Mouse (Mus musculus) lung, embryonic 15.5 days (tissue): ENCODE measurements at regions not wholly inside any gene's neighbourhood (a gene's known extent, or its start where the extent isn't known, plus 50 kb on each side); places are given as distances from the start of the nearest gene placed in this dataset.
A peak's percentile ranks its signal among the peaks of the same experiment; 100 is the strongest.
"Not testable (repeated sequence)": the region's sequence is repeated elsewhere in the genome, so short reads cannot be mapped to it uniquely, and the experiment has no call there.

Experiments used
- ATAC-seq: fragments of 200-750 bp; cut with Nextera tagmentation; 2 replicates; pipeline ENCODE4 v1.8.0; 2017; ENCODE audit warnings: moderate number of reproducible peaks, borderline replicate concordance; ENCODE audit not compliant: low FRiP score, low TSS enrichment; ENCODE audit errors: extremely low read depth
- H3K27ac ChIP-seq: fragments of 300-500 bp; sonication (generic); 2 replicates; pipeline ENCODE4 v1.5.1; 2015; ENCODE audit warnings: moderate library complexity, mild to moderate bottlenecking, inconsistent platforms
- H3K27me3 ChIP-seq: fragments of 300-500 bp; sonication (generic); 2 replicates; pipeline ENCODE4 v1.6.1; 2015; ENCODE audit warnings: inconsistent platforms
- H3K36me3 ChIP-seq: fragments of 300-500 bp; sonication (generic); 2 replicates; pipeline ENCODE4 v1.6.1; 2015; ENCODE audit warnings: inconsistent platforms
- H3K4me1 ChIP-seq: fragments of 300-500 bp; sonication (generic); 2 replicates; pipeline ENCODE4 v1.6.1; 2015; ENCODE audit warnings: inconsistent platforms
- H3K4me2 ChIP-seq: fragments of 300-500 bp; sonication (generic); 2 replicates; pipeline ENCODE4 v1.6.1; 2015; ENCODE audit warnings: inconsistent platforms, mild to moderate bottlenecking, moderate library complexity
- H3K4me3 ChIP-seq: fragments of 300-500 bp; sonication (generic); 2 replicates; pipeline ENCODE4 v1.5.1; 2015; ENCODE audit warnings: mild to moderate bottlenecking, inconsistent platforms
- H3K9ac ChIP-seq: fragments of 300-500 bp; sonication (generic); 2 replicates; pipeline ENCODE4 v1.6.1; 2015; ENCODE audit warnings: inconsistent platforms
- H3K9me3 ChIP-seq: fragments of 300-500 bp; sonication (generic); 2 replicates; pipeline ENCODE4 v1.6.1; 2016; ENCODE audit warnings: inconsistent platforms
- WGBS: fragments of 180-500 bp; shearing (Covaris S2); methylation state at CpG from one replicate; pipeline ENCODE4 v1.1.7; 2015; 5-methylcytosine and 5-hydroxymethylcytosine counted together

GRCm38 (mm10) chr12:113411113-113411512 is 78.2 kb upstream of the Adam6b start:
- ATAC-seq = no peak
- 76% methylated on average over 5 of the region's 5 CpGs for WGBS

GRCm38 (mm10) chr12:113413996-113414395 is 75.3 kb upstream of the Adam6b start:
- H3K4me3 ChIP-seq = no peak overlapping the region

More at GRCm38 (mm10) chr12:113411113-113411512, 78.2 kb upstream of the Adam6b start:
- Histone ChIP-seq H3K27ac (no peak overlapping the region), H3K9me3 (no peaks in the 10 kb centered on the region), H3K36me3 (no peaks in the 10 kb centered on the region), H3K4me2 (no peak overlapping the region), H3K4me3 (no peak overlapping the region), H3K9ac (no peak overlapping the region), H3K4me1 (no peaks in the 10 kb centered on the region), H3K27me3 (no peaks in the 10 kb centered on the region)

GRCm38 (mm10) chr12:113417521-113417920 is 71.8 kb upstream of the Adam6b start:
- Histone ChIP-seq H3K27ac (no peak overlapping the region), H3K9ac (no peak overlapping the region), H3K9me3 (no peaks in the 10 kb centered on the region), H3K4me3 (no peak overlapping the region), H3K36me3 (no peaks in the 10 kb centered on the region), H3K27me3 (no peaks in the 10 kb centered on the region), H3K4me2 (no peak overlapping the region), H3K4me1 (no peaks in the 10 kb centered on the region)
- ATAC-seq = no peak
- WGBS = 63% methylated on average over 1 of the region's 1 CpGs

More at GRCm38 (mm10) chr12:113413996-113414395, 75.3 kb upstream of the Adam6b start:
- ATAC-seq = no peak
- Histone ChIP-seq H3K4me1 (no peaks in the 10 kb centered on the region), H3K9ac (no peak overlapping the region), H3K27me3 (no peaks in the 10 kb centered on the region), H3K27ac (no peak overlapping the region), H3K9me3 (no peaks in the 10 kb centered on the region), H3K36me3 (no peaks in the 10 kb centered on the region), H3K4me2 (no peak overlapping the region)
- 30% methylated on average over 1 of the region's 1 CpGs for WGBS

GRCm38 (mm10) chr12:113418731-113419402 is 70.4 kb upstream of the Adam6b start:
- no peak for ATAC-seq
- Histone ChIP-seq H3K36me3 (no peaks in the 10 kb centered on the region), H3K4me1 (no peaks in the 10 kb centered on the region), H3K4me2 (no peak overlapping the region), H3K9ac (no peak overlapping the region), H3K27ac (no peak overlapping the region), H3K4me3 (no peak overlapping the region), H3K27me3 (no peaks in the 10 kb centered on the region), H3K9me3 (no peaks in the 10 kb centered on the region)
- WGBS = 88% methylated on average over 5 of the region's 5 CpGs

GRCm38 (mm10) chr12:113420721-113421305 is 68.5 kb upstream of the Adam6b start:
- WGBS = 75% methylated on average over 9 of the region's 9 CpGs
- no peak for ATAC-seq
- no peak overlapping the region for H3K4me3 ChIP-seq
- no peak overlapping the region for H3K27ac ChIP-seq
- no peak overlapping the region for H3K4me2 ChIP-seq
- H3K9ac ChIP-seq = no peak overlapping the region
- H3K27me3 ChIP-seq = no peaks in the 10 kb centered on the region
- H3K9me3 ChIP-seq = no peaks in the 10 kb centered on the region
- no peaks in the 10 kb centered on the region for H3K4me1 ChIP-seq
- no peaks in the 10 kb centered on the region for H3K36me3 ChIP-seq

- Histone ChIP-seq H3K4me3 (no peak overlapping the region), H3K4me1 (no peaks in the 10 kb centered on the region), H3K4me2 (no peak overlapping the region), H3K36me3 (no peaks in the 10 kb centered on the region), H3K27ac (no peak overlapping the region), H3K9me3 (no peaks in the 10 kb centered on the region), H3K27me3 (no peaks in the 10 kb centered on the region), H3K9ac (no peak overlapping the region)
- no peak for ATAC-seq
- 79% methylated on average over 16 of the region's 16 CpGs for WGBS
These were observed 67.4 kb upstream of the Adam6b start for GRCm38 (mm10) chr12:113421716-113422595.

- H3K4me3 ChIP-seq = no peak overlapping the region
- no peaks in the 10 kb centered on the region for H3K4me1 ChIP-seq
- no peak overlapping the region for H3K27ac ChIP-seq
- H3K36me3 ChIP-seq = no peaks in the 10 kb centered on the region
- no peaks in the 10 kb centered on the region for H3K9me3 ChIP-seq
- H3K9ac ChIP-seq = no peak overlapping the region
- H3K4me2 ChIP-seq = no peak overlapping the region
- ATAC-seq = no peak
- no peaks in the 10 kb centered on the region for H3K27me3 ChIP-seq
- WGBS = 63% methylated on average over 5 of the region's 5 CpGs
These were observed 66.5 kb upstream of the Adam6b start for GRCm38 (mm10) chr12:113422736-113423254.

GRCm38 (mm10) chr12:113423736-113424597 is 65.3 kb upstream of the Adam6b start:
- WGBS = 84% methylated on average over 6 of the region's 6 CpGs
- ATAC-seq = 0 out of 2 replicates have a peak, but pooled peaks have one; percentile 43
- no peaks in the 10 kb centered on the region for H3K9me3 ChIP-seq
- no peaks in the 10 kb centered on the region for H3K4me1 ChIP-seq
- no peaks in the 10 kb centered on the region for H3K27me3 ChIP-seq
- H3K27ac ChIP-seq = no peak overlapping the region
- no peaks in the 10 kb centered on the region for H3K36me3 ChIP-seq
- no peak overlapping the region for H3K4me2 ChIP-seq
- H3K9ac ChIP-seq = no peak overlapping the region
- no peak overlapping the region for H3K4me3 ChIP-seq

- not testable (repeated sequence) for H3K4me3 ChIP-seq, ATAC-seq, H3K4me1 ChIP-seq, H3K27me3 ChIP-seq, H3K4me2 ChIP-seq, H3K36me3 ChIP-seq, H3K9me3 ChIP-seq, H3K9ac ChIP-seq, H3K27ac ChIP-seq
These were observed 64.6 kb upstream of the Adam6b start for GRCm38 (mm10) chr12:113424598-113425208.

GRCm38 (mm10) chr12:113425209-113426070 is 63.9 kb upstream of the Adam6b start:
- no peaks in the 10 kb centered on the region for H3K27me3 ChIP-seq
- H3K4me2 ChIP-seq = no peak overlapping the region
- no peak overlapping the region for H3K27ac ChIP-seq
- no peaks in the 10 kb centered on the region for H3K36me3 ChIP-seq
- ATAC-seq = no peak
- 71% methylated on average over 8 of the region's 8 CpGs for WGBS
- H3K9me3 ChIP-seq = no peaks in the 10 kb centered on the region
- H3K4me1 ChIP-seq = no peaks in the 10 kb centered on the region
- no peak overlapping the region for H3K4me3 ChIP-seq
- no peak overlapping the region for H3K9ac ChIP-seq
